Mouse (Mus musculus) ES-E14 (cell line): ENCODE data around the gene Ahcy.

Experiments
- MAFK ChIP-seq: IDR thresholded peaks from 2 replicates; pipeline ENCODE4 v1.6.1; 2014; ENCODE audit warnings: mild to moderate bottlenecking, low read depth, low read length, inconsistent platforms; ENCODE audit not compliant: insufficient read depth
- ZNF384 ChIP-seq: IDR thresholded peaks from 2 replicates; pipeline ENCODE4 v1.6.1; 2012; ENCODE audit warnings: low read depth, low read length, inconsistent platforms

DNA sequence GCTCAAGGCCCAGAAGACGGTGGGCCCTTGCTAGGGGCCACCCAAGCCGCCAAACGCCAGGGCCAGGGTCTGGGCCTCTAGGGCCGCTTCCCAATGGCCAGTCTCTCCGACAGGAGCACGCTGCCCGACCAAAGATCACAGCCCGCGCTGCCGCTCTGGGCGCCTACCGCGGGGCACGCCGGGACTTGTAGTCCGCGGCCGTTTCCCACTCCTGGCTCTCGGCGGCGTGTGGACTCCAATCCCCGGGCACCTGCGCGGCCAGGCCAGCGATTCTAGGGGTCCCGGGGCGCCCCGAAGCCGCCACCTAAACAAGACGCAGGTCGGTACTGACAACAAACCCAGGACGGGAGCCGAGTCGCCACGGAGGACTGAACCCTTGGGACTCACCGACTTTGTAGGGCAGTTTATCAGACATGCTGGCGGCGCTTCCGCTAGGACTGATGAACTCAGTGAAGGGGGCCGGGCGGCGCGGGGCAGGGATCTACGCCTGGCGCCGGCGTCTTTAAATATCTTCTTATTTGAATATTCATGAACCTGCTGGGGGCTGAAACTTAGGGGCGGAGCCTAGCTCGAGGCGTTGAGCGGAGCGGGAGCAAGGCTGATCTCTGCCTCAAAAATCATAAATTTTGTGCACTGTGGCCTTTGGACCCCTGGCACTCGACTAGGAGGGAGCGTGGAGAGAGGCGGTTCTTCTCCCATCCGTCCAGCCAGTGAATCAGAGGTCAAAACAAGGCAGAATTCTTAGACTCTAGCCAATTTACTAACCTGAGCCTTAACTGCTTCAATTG is at the start of gene Ahcy:
- TF ChIP-seq ZNF384 = no peak
- no peak for TF ChIP-seq MAFK
